Mouse (Mus musculus): ENCODE data around the gene Cntnap5b. TPM values are rescaled to one million over a fixed set of nuclear protein-coding genes. Genes with fewer than 3 reads are reported as not detected.

Cntnap5b gene
- polyA plus RNA-seq (2012; rRNA removed) = not detected in 2 replicates
- polyA plus RNA-seq (2014; fragmentation: Nextera tagmentation; extraction: Ambion mirVana) = not detected in 2 replicates

DNA sequence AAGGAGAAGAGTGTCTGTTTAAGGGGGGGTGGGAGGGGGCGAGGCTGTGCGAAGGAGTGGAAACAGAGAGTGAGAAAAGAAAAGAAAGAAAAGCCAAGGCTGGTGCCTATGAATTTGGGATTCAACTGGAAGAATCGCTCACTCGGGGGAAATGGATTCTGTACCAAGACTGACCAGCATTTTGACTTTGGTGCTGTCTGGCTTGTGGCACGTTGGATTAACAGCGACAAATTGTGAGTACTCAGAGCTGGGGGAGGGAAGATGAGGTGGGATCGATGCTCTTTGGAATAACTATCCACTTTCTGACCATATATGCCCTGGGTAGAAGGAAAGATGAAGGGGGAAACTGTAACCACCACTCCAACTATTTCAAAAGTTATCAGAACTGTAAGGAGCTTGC, at the start of gene Cntnap5b:
Cntnap5b (plus strand) TSS at position 152 of the 400 bp plus-strand sequence.
- no peak for ATAC-seq (ENCODE audit: insufficient read depth)
- no peaks in the 10 kb centered on the region for H3K27me3 ChIP-seq (ENCODE audit: control insufficient read depth, insufficient read depth, low read length)
- H3K9me3 ChIP-seq (ENCODE audit: control insufficient read depth, low read length) = no peaks in the 10 kb centered on the region
- DNase-seq (ENCODE audit: low read depth in 3 of 3, low spot score in 3 of 3) = no peak
- TF ChIP-seq CTCF (IDR thresholded peaks at IDR 0.05; ENCODE audit: low read depth) (no peak), EP300 (IDR thresholded peaks at IDR 0.05; ENCODE audit: low read depth) (no peak)
- no peak within 1 kb of the TSS for H3K4me2 ChIP-seq (ENCODE audit: low read depth)
- H3K4me3 ChIP-seq (ENCODE audit: insufficient read depth in 1 of 2, low read depth in 2 of 2, low read length in 2 of 2) = no peak within 1 kb of the TSS
- 25% methylated on average over 7 of the region's 7 CpGs for WGBS (ENCODE audit: insufficient replicate concordance)
- H3K9ac ChIP-seq (replicated peaks) = no peak within 1 kb of the TSS
- no peaks in the 10 kb centered on the region for H3K4me1 ChIP-seq (replicated peaks; ENCODE audit: control insufficient read depth in 2 of 2, insufficient read depth in 2 of 2, low read length in 1 of 2)
- no peak within 1 kb of the TSS for H3K27ac ChIP-seq
- no peaks in the 10 kb centered on the region for H3K36me3 ChIP-seq (replicated peaks; ENCODE audit: control insufficient read depth, insufficient read depth, low read depth)

DNA sequence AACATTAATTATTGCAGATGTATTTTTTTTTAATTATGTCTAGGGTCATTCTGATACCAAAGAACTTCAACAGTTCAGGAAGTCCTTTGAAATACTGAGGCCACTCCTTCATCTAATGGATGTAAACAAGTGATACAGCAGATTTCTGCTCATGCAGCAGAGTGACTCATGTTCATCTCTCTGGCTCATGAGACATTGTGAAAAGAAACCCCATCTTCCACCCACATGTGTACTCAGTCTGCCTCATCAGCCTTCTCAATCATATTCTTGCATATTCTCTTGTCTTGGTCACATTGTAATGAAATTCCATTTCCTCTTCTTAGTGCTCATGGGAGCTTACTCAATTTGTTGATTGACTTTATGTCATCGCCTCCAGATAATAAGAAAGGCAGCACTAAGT, 12.6 kb upstream of the Cntnap5b start:
- DNase-seq (ENCODE audit: low read depth in 3 of 3, low spot score in 3 of 3) (no peak), ATAC-seq (ENCODE audit: insufficient read depth) (no peak)
- no peaks in the 10 kb centered on the region for H3K36me3 ChIP-seq (replicated peaks; ENCODE audit: control insufficient read depth, insufficient read depth, low read depth)
- H3K27me3 ChIP-seq (ENCODE audit: control insufficient read depth, insufficient read depth, low read length) = no peaks in the 10 kb centered on the region
- 43% methylated on average over 1 of the region's 1 CpGs for WGBS (ENCODE audit: insufficient replicate concordance)
- no peak overlapping the region for H3K4me3 ChIP-seq (ENCODE audit: insufficient read depth in 1 of 2, low read depth in 2 of 2, low read length in 2 of 2)
- H3K9ac ChIP-seq (replicated peaks) = no peak overlapping the region
- H3K9me3 ChIP-seq (ENCODE audit: control insufficient read depth, low read length) = no peaks in the 10 kb centered on the region
- H3K4me2 ChIP-seq (ENCODE audit: low read depth) = no peak overlapping the region
- no peak overlapping the region for H3K27ac ChIP-seq
- H3K4me1 ChIP-seq (replicated peaks; ENCODE audit: control insufficient read depth in 2 of 2, insufficient read depth in 2 of 2, low read length in 1 of 2) = no peaks in the 10 kb centered on the region
- TF ChIP-seq EP300 (IDR thresholded peaks at IDR 0.05; ENCODE audit: low read depth) = no peak
- no peak for TF ChIP-seq CTCF (IDR thresholded peaks at IDR 0.05; ENCODE audit: low read depth)

- 4% methylated on average over 19 of the region's 19 CpGs for WGBS (ENCODE audit: insufficient replicate concordance)
- H3K4me2 ChIP-seq (ENCODE audit: low read depth) = no peak overlapping the region
- no peaks in the 10 kb centered on the region for H3K9me3 ChIP-seq (ENCODE audit: control insufficient read depth, low read length)
- H3K4me3 ChIP-seq (ENCODE audit: insufficient read depth in 1 of 2, low read depth in 2 of 2, low read length in 2 of 2) = no peak overlapping the region
- no peaks in the 10 kb centered on the region for H3K4me1 ChIP-seq (replicated peaks; ENCODE audit: control insufficient read depth in 2 of 2, insufficient read depth in 2 of 2, low read length in 1 of 2)
- no peaks in the 10 kb centered on the region for H3K27me3 ChIP-seq (ENCODE audit: control insufficient read depth, insufficient read depth, low read length)
- H3K27ac ChIP-seq = no peak overlapping the region
- DNase-seq (ENCODE audit: low read depth in 3 of 3, low spot score in 3 of 3) (peak in 1 of 3 experiments; percentile 3), ATAC-seq (ENCODE audit: insufficient read depth) (no peak)
- TF ChIP-seq EP300 (IDR thresholded peaks at IDR 0.05; ENCODE audit: low read depth) = no peak
- no peak for TF ChIP-seq CTCF (IDR thresholded peaks at IDR 0.05; ENCODE audit: low read depth)
- no peaks in the 10 kb centered on the region for H3K36me3 ChIP-seq (replicated peaks; ENCODE audit: control insufficient read depth, insufficient read depth, low read depth)
- no peak overlapping the region for H3K9ac ChIP-seq (replicated peaks)
Measured at GRCm38 (mm10) chr1:99772183-99772582, 382 bp upstream of the Cntnap5b start.

DNA sequence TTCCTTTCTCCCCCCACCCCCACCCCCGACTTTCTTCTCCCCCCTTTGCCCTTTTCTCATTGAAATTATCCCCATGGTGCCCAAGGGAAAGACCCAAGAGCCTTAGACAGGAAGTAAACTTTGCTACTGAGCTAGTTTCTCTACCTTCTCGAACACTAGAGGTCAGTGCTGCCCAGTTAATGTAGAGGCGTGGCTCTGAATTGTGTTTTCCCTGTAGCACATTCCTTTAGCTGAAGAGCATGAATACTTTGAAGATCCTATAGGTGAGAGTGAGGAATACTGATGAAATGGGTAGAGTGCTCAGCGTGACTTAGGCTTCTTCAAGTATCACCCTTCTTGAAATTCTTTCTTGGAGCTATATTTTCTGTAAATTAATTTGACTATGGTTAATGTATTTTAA, 1.6 kb downstream of the Cntnap5b start:
- no peak for TF ChIP-seq CTCF (IDR thresholded peaks at IDR 0.05; ENCODE audit: low read depth)
- no peak for TF ChIP-seq EP300 (IDR thresholded peaks at IDR 0.05; ENCODE audit: low read depth)
- no peaks in the 10 kb centered on the region for H3K4me1 ChIP-seq (replicated peaks; ENCODE audit: control insufficient read depth in 2 of 2, insufficient read depth in 2 of 2, low read length in 1 of 2)
- no peak for DNase-seq (ENCODE audit: low read depth in 3 of 3, low spot score in 3 of 3)

DNA sequence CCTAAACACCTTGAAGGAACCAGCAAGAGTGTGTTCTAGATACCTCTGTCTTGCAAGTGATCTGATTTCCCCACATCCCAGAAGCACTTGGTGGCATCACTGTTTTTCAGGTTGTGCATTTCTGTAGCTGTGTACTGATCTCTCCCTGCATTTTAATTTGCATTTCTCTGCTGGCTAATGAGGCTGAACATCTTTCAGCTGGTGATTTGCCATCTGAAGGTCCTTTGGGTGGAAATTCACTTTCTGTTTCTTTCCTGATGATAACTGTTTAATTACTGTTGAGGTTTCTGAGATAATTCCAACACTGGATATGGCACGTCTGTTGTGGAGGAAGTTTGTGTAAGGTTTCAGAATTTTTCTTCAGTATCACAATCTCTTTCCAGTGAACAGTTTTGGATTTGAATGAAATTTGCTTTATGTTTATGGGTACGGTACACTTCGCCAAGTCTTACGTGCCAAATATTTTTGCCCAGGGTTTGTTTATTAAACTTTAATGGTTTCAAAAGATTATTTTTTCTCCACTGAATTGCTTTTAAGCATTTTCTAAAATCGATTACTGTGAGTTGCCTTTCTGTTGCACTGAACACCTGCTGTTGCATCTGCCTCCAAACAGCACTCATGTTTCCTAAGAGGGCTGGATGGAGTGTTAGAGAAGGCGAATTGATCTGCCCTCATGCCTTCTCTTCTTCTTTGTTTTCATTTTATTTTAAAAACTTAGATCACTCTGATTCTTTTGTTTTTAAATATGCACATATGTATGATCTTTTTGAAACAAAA, 41.0 kb downstream of the Cntnap5b start:
- Histone ChIP-seq H3K9me3 (ENCODE audit: control insufficient read depth, low read length) (no peaks in the 10 kb centered on the region), H3K27me3 (ENCODE audit: control insufficient read depth, insufficient read depth, low read length) (no peaks in the 10 kb centered on the region), H3K4me1 (replicated peaks; ENCODE audit: control insufficient read depth in 2 of 2, insufficient read depth in 2 of 2, low read length in 1 of 2) (no peaks in the 10 kb centered on the region), H3K4me3 (ENCODE audit: insufficient read depth in 1 of 2, low read depth in 2 of 2, low read length in 2 of 2) (no peak overlapping the region), H3K9ac (replicated peaks) (no peak overlapping the region), H3K27ac (no peak overlapping the region), H3K4me2 (ENCODE audit: low read depth) (no peak overlapping the region), H3K36me3 (replicated peaks; ENCODE audit: control insufficient read depth, insufficient read depth, low read depth) (no peaks in the 10 kb centered on the region)
- no peak for DNase-seq (ENCODE audit: low read depth in 3 of 3, low spot score in 3 of 3)
- ATAC-seq (ENCODE audit: insufficient read depth) = no peak
- TF ChIP-seq CTCF (IDR thresholded peaks at IDR 0.05; ENCODE audit: low read depth) (no peak), EP300 (IDR thresholded peaks at IDR 0.05; ENCODE audit: low read depth) (no peak)
- 65% methylated on average over 6 of the region's 6 CpGs for WGBS (ENCODE audit: insufficient replicate concordance)

More for the DNA sequence above, 1.6 kb downstream of the Cntnap5b start:
- Histone ChIP-seq H3K9ac (replicated peaks) (no peak overlapping the region), H3K4me3 (ENCODE audit: insufficient read depth in 1 of 2, low read depth in 2 of 2, low read length in 2 of 2) (no peak overlapping the region), H3K27ac (no peak overlapping the region), H3K9me3 (ENCODE audit: control insufficient read depth, low read length) (no peaks in the 10 kb centered on the region), H3K36me3 (replicated peaks; ENCODE audit: control insufficient read depth, insufficient read depth, low read depth) (no peaks in the 10 kb centered on the region), H3K4me2 (ENCODE audit: low read depth) (no peak overlapping the region), H3K27me3 (ENCODE audit: control insufficient read depth, insufficient read depth, low read length) (no peaks in the 10 kb centered on the region)
- no peak for ATAC-seq (ENCODE audit: insufficient read depth)
- 3% methylated on average over 4 of the region's 4 CpGs for WGBS (ENCODE audit: insufficient replicate concordance)
